Mouse (Mus musculus): Measurements from ENCODE around the gene Ric3. TPM values are rescaled to one million over a fixed set of nuclear protein-coding genes. Genes with fewer than 3 reads are reported as not detected.

The Ric3 gene
- total and polyA plus RNA-seq, 2 experiments from 2014 or later: 42.1 to 65.0 TPM

DNA sequence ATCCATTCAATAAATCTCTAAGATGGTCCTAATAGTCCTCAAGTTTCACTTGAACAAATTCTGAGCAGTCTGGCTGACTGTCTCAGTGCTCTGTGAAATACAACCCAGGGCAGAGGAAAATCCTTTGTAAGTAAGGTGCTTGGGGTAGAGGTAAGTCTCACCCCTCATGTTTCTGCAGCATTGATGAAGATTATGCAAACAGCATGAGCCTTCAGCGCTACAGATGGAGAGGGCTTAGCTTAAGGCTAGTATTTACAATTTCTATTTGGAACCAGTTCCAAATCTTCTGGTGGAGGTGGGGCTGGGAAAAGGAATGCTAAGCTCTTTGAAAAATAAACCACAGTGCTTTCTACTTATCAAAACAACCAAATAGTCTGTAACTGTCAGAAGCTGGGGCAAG is 44.1 kb downstream of the Ric3 start:
- Histone ChIP-seq H3K27me3 (ENCODE audit: insufficient read depth, low read length) (no peaks in the 10 kb centered on the region), H3K4me2 (ENCODE audit: low read depth, low read length, poor library complexity, severe bottlenecking) (no peak overlapping the region), H3K9me3 (ENCODE audit: low read length) (no peaks in the 10 kb centered on the region), H3K4me3 (ENCODE audit: low read depth, low read length) (no peak overlapping the region), H3K36me3 (ENCODE audit: insufficient read depth, low read length) (peaks cover 17% of the 10 kb centered on the region), H3K4me1 (ENCODE audit: insufficient read depth, low read length) (no peaks in the 10 kb centered on the region), H3K27ac (ENCODE audit: low read depth, low read length) (no peak overlapping the region), H3K9ac (replicated peaks; ENCODE audit: low read length, poor library complexity, severe bottlenecking) (no peak overlapping the region)
- ATAC-seq (ENCODE audit: low FRiP score): no peak
- DNase-seq (ENCODE audit: low spot score): no peak
- no peak for TF ChIP-seq CTCF (IDR thresholded peaks at IDR 0.05)
- WGBS: 29% methylated on average over 1 of the region's 1 CpGs

DNA sequence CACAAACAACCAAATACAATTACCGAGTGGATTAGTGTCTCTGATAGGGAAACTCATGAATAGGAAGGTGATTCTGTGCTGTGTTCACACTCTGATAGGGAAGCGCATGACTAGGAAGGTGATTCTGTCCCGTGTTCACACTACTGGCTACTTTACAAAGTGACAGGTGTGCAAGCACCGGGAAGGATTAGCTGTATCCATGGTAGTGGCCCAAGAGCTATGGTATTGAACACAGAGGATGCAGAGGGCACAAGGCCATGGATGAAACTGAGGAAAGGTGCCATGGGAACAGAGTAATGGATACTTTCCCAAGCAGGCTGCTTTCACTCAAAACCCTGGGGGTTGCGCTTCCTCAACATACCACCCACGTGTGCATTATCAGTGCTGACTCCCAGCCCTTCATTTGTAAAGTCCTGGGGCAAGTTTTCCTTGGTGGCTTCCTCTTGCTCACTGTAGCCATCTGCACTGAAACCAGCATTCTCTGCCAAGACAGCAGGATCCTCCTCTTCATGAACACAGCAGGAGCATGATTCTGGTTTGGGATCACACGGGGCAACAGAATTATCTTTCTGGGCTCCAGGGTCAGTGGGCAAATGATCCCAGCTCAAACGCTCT is 44.9 kb downstream of the Ric3 start:
- 79% methylated on average over 8 of the region's 8 CpGs for WGBS
- H3K27ac ChIP-seq (ENCODE audit: low read depth, low read length): peak overlapping the region; percentile 43; the same call in 1 of the 2 replicates

DNA sequence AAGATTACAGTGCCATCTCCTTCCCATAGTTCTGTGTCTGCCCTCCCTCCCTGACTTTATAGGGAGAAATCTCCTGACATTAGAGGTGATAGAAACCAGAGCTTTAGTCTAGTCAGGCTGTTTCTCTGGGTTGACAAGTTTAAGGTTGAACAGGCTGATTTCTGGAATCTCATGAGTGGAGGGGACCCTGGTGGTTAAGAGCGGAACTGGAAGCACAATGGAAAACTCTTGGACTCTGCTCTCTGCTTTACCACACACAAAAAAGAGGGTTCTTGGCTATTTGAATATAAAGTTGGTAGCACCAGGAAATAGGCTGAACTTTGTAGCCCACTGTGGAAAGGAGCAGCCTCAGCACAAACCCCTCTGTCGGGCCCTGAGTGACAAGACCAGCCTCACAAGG is 51.1 kb downstream of the Ric3 start:
- no peaks in the 10 kb centered on the region for H3K27me3 ChIP-seq (ENCODE audit: insufficient read depth, low read length)
- no peaks in the 10 kb centered on the region for H3K9me3 ChIP-seq (ENCODE audit: low read length)
- TF ChIP-seq CTCF (IDR thresholded peaks at IDR 0.05): peak; percentile 62
- 83% methylated on average over 2 of the region's 2 CpGs for WGBS
- no peak overlapping the region for H3K4me2 ChIP-seq (ENCODE audit: low read depth, low read length, poor library complexity, severe bottlenecking)
- H3K36me3 ChIP-seq (ENCODE audit: insufficient read depth, low read length): peaks cover 44% of the 10 kb centered on the region
- no peak for ATAC-seq (ENCODE audit: low FRiP score)
- no peak overlapping the region for H3K9ac ChIP-seq (replicated peaks; ENCODE audit: low read length, poor library complexity, severe bottlenecking)
- H3K4me3 ChIP-seq (ENCODE audit: low read depth, low read length): no peak overlapping the region
- no peak overlapping the region for H3K27ac ChIP-seq (ENCODE audit: low read depth, low read length)
- no peak for DNase-seq (ENCODE audit: low spot score)
- H3K4me1 ChIP-seq (ENCODE audit: insufficient read depth, low read length): no peaks in the 10 kb centered on the region

More for the DNA sequence above, 44.9 kb downstream of the Ric3 start:
- Histone ChIP-seq H3K9me3 (ENCODE audit: low read length) (no peaks in the 10 kb centered on the region), H3K27me3 (ENCODE audit: insufficient read depth, low read length) (no peaks in the 10 kb centered on the region), H3K4me3 (ENCODE audit: low read depth, low read length) (no peak overlapping the region), H3K4me2 (ENCODE audit: low read depth, low read length, poor library complexity, severe bottlenecking) (no peak overlapping the region), H3K9ac (replicated peaks; ENCODE audit: low read length, poor library complexity, severe bottlenecking) (no peak overlapping the region), H3K4me1 (ENCODE audit: insufficient read depth, low read length) (no peaks in the 10 kb centered on the region), H3K36me3 (ENCODE audit: insufficient read depth, low read length) (peaks cover 20% of the 10 kb centered on the region)
- ATAC-seq (ENCODE audit: low FRiP score): no peak
- TF ChIP-seq CTCF (IDR thresholded peaks at IDR 0.05): no peak
- no peak for DNase-seq (ENCODE audit: low spot score)

DNA sequence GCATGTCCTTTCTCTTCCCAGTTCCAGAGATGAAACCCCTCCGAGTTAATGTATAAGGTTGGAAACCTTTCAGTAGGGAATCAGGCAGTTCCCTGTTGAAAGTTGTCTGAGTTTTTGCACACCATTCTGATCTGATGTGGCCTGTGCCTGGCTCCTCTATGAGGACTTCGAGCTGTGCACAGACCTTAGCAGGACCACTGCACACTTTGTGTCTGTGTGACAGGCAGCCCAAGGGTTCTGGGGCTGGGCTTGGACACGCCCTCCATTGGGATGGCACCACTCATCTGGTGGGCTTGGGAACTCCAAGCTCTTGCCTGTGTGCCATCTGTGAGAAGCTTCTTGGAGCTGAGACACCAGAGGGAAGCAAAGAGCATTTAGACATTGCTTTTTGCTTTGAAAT is 51.8 kb downstream of the Ric3 start:
- Histone ChIP-seq H3K9me3 (ENCODE audit: low read length) (no peaks in the 10 kb centered on the region), H3K36me3 (ENCODE audit: insufficient read depth, low read length) (peaks cover 51% of the 10 kb centered on the region), H3K4me3 (ENCODE audit: low read depth, low read length) (no peak overlapping the region), H3K27ac (ENCODE audit: low read depth, low read length) (no peak overlapping the region), H3K27me3 (ENCODE audit: insufficient read depth, low read length) (no peaks in the 10 kb centered on the region), H3K4me2 (ENCODE audit: low read depth, low read length, poor library complexity, severe bottlenecking) (no peak overlapping the region), H3K9ac (replicated peaks; ENCODE audit: low read length, poor library complexity, severe bottlenecking) (no peak overlapping the region), H3K4me1 (ENCODE audit: insufficient read depth, low read length) (no peaks in the 10 kb centered on the region)
- no peak for DNase-seq (ENCODE audit: low spot score)
- 88% methylated on average over 3 of the region's 3 CpGs for WGBS
- peak; percentile 40 for TF ChIP-seq CTCF (IDR thresholded peaks at IDR 0.05)
- no peak for ATAC-seq (ENCODE audit: low FRiP score)

DNA sequence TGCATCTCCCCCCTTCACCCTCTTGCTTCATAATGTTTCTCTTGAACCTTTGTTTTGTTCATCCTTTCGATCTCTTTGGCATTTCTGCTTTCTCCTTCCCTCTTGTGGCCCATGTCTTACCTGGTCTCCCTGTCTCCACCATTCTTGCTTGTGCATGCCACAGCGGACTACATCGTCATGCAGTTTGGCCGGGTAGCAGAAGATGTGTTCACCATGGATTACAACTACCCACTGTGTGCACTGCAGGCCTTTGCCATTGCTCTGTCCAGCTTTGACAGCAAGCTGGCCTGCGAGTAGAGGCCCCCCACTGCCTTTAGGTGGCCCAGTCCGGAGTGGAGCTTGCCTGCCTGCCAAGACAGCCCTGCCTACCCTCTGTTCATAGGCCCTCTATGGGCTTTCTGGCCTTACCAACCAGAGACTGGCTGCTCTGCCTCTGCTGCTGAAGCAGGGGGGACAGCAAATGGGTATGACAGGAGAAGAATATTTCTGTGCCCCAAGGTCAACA is 53.1 kb downstream of the Ric3 start:
- no peaks in the 10 kb centered on the region for H3K4me1 ChIP-seq (ENCODE audit: insufficient read depth, low read length)

DNA sequence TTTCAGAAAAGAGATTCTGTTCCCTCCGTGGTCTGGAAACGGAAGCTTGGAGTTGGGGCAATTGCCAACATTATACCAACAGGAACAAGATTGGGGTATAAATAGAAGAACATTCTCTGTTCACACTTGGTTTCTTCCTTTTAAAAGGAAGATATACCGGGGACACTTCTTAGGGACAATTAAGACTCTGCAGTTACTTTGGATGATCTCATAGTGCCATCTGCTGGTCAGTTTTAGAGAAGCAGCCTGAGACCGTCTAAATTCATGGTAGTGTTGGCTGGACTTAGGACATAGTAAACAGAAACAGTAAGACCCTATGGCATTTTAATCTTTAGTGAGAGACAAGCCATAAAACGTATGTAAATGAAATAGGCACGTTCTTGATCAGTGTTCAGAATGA is 54.9 kb downstream of the Ric3 start:
- H3K4me1 ChIP-seq (ENCODE audit: insufficient read depth, low read length): no peaks in the 10 kb centered on the region
- peak; percentile 91 for TF ChIP-seq CTCF (IDR thresholded peaks at IDR 0.05)
- H3K4me2 ChIP-seq (ENCODE audit: low read depth, low read length, poor library complexity, severe bottlenecking): no peak overlapping the region
- 27% methylated on average over 6 of the region's 6 CpGs for WGBS
- H3K9me3 ChIP-seq (ENCODE audit: low read length): no peaks in the 10 kb centered on the region
- no peak overlapping the region for H3K9ac ChIP-seq (replicated peaks; ENCODE audit: low read length, poor library complexity, severe bottlenecking)
- ATAC-seq (ENCODE audit: low FRiP score): peak; percentile 38; the same call in 1 of the 2 replicates
- H3K36me3 ChIP-seq (ENCODE audit: insufficient read depth, low read length): peaks cover 59% of the 10 kb centered on the region
- peak; percentile 85 for DNase-seq (ENCODE audit: low spot score)
- H3K27ac ChIP-seq (ENCODE audit: low read depth, low read length): no peak overlapping the region
- no peak overlapping the region for H3K4me3 ChIP-seq (ENCODE audit: low read depth, low read length)
- H3K27me3 ChIP-seq (ENCODE audit: insufficient read depth, low read length): no peaks in the 10 kb centered on the region

More for the DNA sequence above, 53.1 kb downstream of the Ric3 start:
- no peak overlapping the region for H3K9ac ChIP-seq (replicated peaks; ENCODE audit: low read length, poor library complexity, severe bottlenecking)
- TF ChIP-seq CTCF (IDR thresholded peaks at IDR 0.05): no peak
- WGBS: 82% methylated on average over 6 of the region's 6 CpGs
- no peaks in the 10 kb centered on the region for H3K27me3 ChIP-seq (ENCODE audit: insufficient read depth, low read length)
- H3K4me3 ChIP-seq (ENCODE audit: low read depth, low read length): no peak overlapping the region
- H3K9me3 ChIP-seq (ENCODE audit: low read length): no peaks in the 10 kb centered on the region
- H3K27ac ChIP-seq (ENCODE audit: low read depth, low read length): no peak overlapping the region
- ATAC-seq (ENCODE audit: low FRiP score) (no peak), DNase-seq (ENCODE audit: low spot score) (no peak)
- H3K4me2 ChIP-seq (ENCODE audit: low read depth, low read length, poor library complexity, severe bottlenecking): no peak overlapping the region
- H3K36me3 ChIP-seq (ENCODE audit: insufficient read depth, low read length): peaks cover 57% of the 10 kb centered on the region
